Mouse (Mus musculus): ENCODE measurements at regions not wholly inside any gene's neighbourhood (a gene's known extent, or its start where the extent isn't known, plus 50 kb on each side); places are given as distances from the start of the nearest gene placed in this dataset.

GRCm38 (mm10) chrX:142552196-142552595 is 129.0 kb upstream of the Tmem164 start:
- DNase-seq (ENCODE audit: low read depth): no peak

GRCm38 (mm10) chrX:142554161-142554560 is 127.0 kb upstream of the Tmem164 start:
- no peak for DNase-seq (ENCODE audit: low read depth)

- no peak for DNase-seq (ENCODE audit: low read depth)
Measured at GRCm38 (mm10) chrX:142557496-142557895, 123.7 kb upstream of the Tmem164 start.

GRCm38 (mm10) chrX:142560209-142560912 is 120.8 kb upstream of the Tmem164 start:
- DNase-seq (ENCODE audit: low read depth): no peak

- DNase-seq (ENCODE audit: low read depth): no peak
Measured at GRCm38 (mm10) chrX:142561788-142562187, 119.4 kb upstream of the Tmem164 start.

GRCm38 (mm10) chrX:142564186-142564585 is 117.0 kb upstream of the Tmem164 start:
- DNase-seq (ENCODE audit: low read depth): no peak

- DNase-seq (ENCODE audit: low read depth): no peak
Measured at GRCm38 (mm10) chrX:142571772-142572171, 109.4 kb upstream of the Tmem164 start.

GRCm38 (mm10) chrX:142574022-142574421 is 107.2 kb upstream of the Tmem164 start:
- no peak for DNase-seq (ENCODE audit: low read depth)

GRCm38 (mm10) chrX:142574945-142575710 is 106.1 kb upstream of the Tmem164 start:
- DNase-seq (ENCODE audit: low read depth): no peak

- no peak for DNase-seq (ENCODE audit: low read depth)
Measured at GRCm38 (mm10) chrX:142576127-142576526, 105.1 kb upstream of the Tmem164 start.

GRCm38 (mm10) chrX:142577449-142578081 is 103.6 kb upstream of the Tmem164 start:
- DNase-seq (ENCODE audit: low read depth): no peak

- no peak for DNase-seq (ENCODE audit: low read depth)
Measured at GRCm38 (mm10) chrX:142585281-142585680, 95.9 kb upstream of the Tmem164 start.

GRCm38 (mm10) chrX:142599377-142599776 is 81.8 kb upstream of the Tmem164 start:
- no peak for DNase-seq (ENCODE audit: low read depth)

GRCm38 (mm10) chrX:142600782-142601181 is 80.4 kb upstream of the Tmem164 start:
- DNase-seq (ENCODE audit: low read depth): no peak

GRCm38 (mm10) chrX:142605088-142605487 is 76.1 kb upstream of the Tmem164 start:
- no peak for DNase-seq (ENCODE audit: low read depth)

GRCm38 (mm10) chrX:142606595-142607205 is 74.5 kb upstream of the Tmem164 start:
- DNase-seq (ENCODE audit: low read depth): peak; percentile 36

- DNase-seq (ENCODE audit: low read depth): no peak
Measured at GRCm38 (mm10) chrX:142616189-142616872, 64.9 kb upstream of the Tmem164 start.

GRCm38 (mm10) chrX:142618389-142618788 is 62.8 kb upstream of the Tmem164 start:
- no peak for DNase-seq (ENCODE audit: low read depth)

GRCm38 (mm10) chrX:142623359-142623758 is 57.8 kb upstream of the Tmem164 start:
- no peak for DNase-seq (ENCODE audit: low read depth)

GRCm38 (mm10) chrX:142623882-142624281 is 57.3 kb upstream of the Tmem164 start:
- no peak for DNase-seq (ENCODE audit: low read depth)
